Mouse (Mus musculus) lung, embryonic 15.5 days (tissue): Measurements from ENCODE around the gene Samt2. TPM values are rescaled to one million over a fixed set of nuclear protein-coding genes. Genes with fewer than 3 reads are reported as not detected.
"Not testable (repeated sequence)": the region's sequence is repeated elsewhere in the genome, so short reads cannot be mapped to it uniquely, and the experiment has no call there.

Source experiments
- ATAC-seq: fragments of 200-750 bp; cut with Nextera tagmentation; 2 replicates; pipeline ENCODE4 v1.8.0; 2017; ENCODE audit warnings: moderate number of reproducible peaks, borderline replicate concordance; ENCODE audit not compliant: low FRiP score, low TSS enrichment; ENCODE audit errors: extremely low read depth
- H3K27ac ChIP-seq: fragments of 300-500 bp; sonication (generic); 2 replicates; pipeline ENCODE4 v1.5.1; 2015; ENCODE audit warnings: moderate library complexity, mild to moderate bottlenecking, inconsistent platforms
- H3K27me3 ChIP-seq: fragments of 300-500 bp; sonication (generic); 2 replicates; pipeline ENCODE4 v1.6.1; 2015; ENCODE audit warnings: inconsistent platforms
- H3K36me3 ChIP-seq: fragments of 300-500 bp; sonication (generic); 2 replicates; pipeline ENCODE4 v1.6.1; 2015; ENCODE audit warnings: inconsistent platforms
- H3K4me1 ChIP-seq: fragments of 300-500 bp; sonication (generic); 2 replicates; pipeline ENCODE4 v1.6.1; 2015; ENCODE audit warnings: inconsistent platforms
- H3K4me2 ChIP-seq: fragments of 300-500 bp; sonication (generic); 2 replicates; pipeline ENCODE4 v1.6.1; 2015; ENCODE audit warnings: inconsistent platforms, mild to moderate bottlenecking, moderate library complexity
- H3K4me3 ChIP-seq: fragments of 300-500 bp; sonication (generic); 2 replicates; pipeline ENCODE4 v1.5.1; 2015; ENCODE audit warnings: mild to moderate bottlenecking, inconsistent platforms
- H3K9ac ChIP-seq: fragments of 300-500 bp; sonication (generic); 2 replicates; pipeline ENCODE4 v1.6.1; 2015; ENCODE audit warnings: inconsistent platforms
- H3K9me3 ChIP-seq: fragments of 300-500 bp; sonication (generic); 2 replicates; pipeline ENCODE4 v1.6.1; 2016; ENCODE audit warnings: inconsistent platforms
- WGBS: fragments of 180-500 bp; shearing (Covaris S2); methylation state at CpG from one replicate; pipeline ENCODE4 v1.1.7; 2015; 5-methylcytosine and 5-hydroxymethylcytosine counted together
- polyA plus RNA-seq: library from polyadenylated mRNA; unstranded; fragments of >200 nt; fragmentation: Nextera tagmentation; extraction: Ambion mirVana; gene quantifications from 2 replicates; pipeline ENCODE4 v1.2.1, GENCODE M21; 2015

Gene Samt2
- polyA plus RNA-seq, result not detected in 2 replicates

GRCm38 (mm10) chrX:154579260-154579659, at the start of gene Samt2:
Samt2 (minus strand) TSS chrX:154579360.
- WGBS, result 77% methylated on average over 2 of the region's 2 CpGs
- H3K9me3 ChIP-seq, H3K9ac ChIP-seq, H3K4me2 ChIP-seq, H3K27ac ChIP-seq, H3K4me1 ChIP-seq, H3K4me3 ChIP-seq, ATAC-seq, H3K36me3 ChIP-seq, H3K27me3 ChIP-seq: not testable (repeated sequence)

Other genes with a start within 250 kb of the Samt2 start
- gene 4930524N10Rik, start 236.0 kb downstream of the Samt2 start, polyA plus RNA-seq, result not detected in 2 replicates
- not detected in 2 replicates for gene Samt4, start 97.4 kb downstream of the Samt2 start, polyA plus RNA-seq